Mouse (Mus musculus) urinary bladder, postnatal 10 days (tissue): ENCODE results near the gene Tcf7.

Experiments
- DNase-seq: peaks from one replicate; pipeline ENCODE4 v3.0.0; 2022; ENCODE audit warnings: low spot score

Gene Tcf7

DNA sequence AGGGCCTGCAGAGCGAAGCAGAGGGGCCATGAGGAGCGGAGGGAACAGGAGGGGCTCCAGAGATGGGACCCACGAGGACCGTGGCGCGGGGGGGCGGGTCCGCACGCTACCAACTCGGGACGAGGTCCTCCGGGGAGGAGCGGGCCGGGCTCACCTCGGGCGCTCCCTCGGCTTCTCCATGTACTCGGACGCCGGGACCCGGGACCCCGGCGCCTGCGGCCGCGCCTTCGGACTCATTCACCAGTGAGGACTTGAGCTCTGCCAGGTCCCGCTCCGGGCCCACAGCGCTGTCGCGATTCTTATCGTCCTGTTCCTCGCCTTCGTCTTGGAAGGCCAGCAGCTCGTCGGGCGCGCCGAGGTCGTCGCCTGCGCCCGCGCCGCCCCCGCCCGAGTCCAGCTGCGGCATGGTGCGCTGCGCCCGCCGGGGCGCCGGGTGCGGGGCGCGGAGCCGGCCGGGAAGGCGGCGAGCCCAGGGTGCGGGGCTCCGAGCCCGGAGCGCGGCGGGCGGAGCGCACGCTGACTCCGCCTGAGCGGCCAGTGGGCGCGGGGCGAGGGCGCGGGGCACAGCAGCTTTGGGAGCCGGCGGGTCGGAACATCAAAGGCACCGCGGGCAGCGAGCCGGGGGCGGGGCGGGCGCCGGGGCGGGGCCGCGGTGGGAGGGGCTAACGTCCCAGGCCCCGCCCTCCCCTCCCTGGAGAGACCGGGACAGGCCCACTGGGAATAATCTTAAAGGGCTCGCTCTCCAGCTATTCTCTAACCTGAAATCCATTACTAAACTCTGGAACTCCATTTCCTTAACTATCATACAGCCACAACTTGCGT lies at the start of gene Tcf7:
Tcf7 (minus strand) TSS at position 241 of the 822 bp plus-strand sequence.
- no peak for DNase-seq

DNA sequence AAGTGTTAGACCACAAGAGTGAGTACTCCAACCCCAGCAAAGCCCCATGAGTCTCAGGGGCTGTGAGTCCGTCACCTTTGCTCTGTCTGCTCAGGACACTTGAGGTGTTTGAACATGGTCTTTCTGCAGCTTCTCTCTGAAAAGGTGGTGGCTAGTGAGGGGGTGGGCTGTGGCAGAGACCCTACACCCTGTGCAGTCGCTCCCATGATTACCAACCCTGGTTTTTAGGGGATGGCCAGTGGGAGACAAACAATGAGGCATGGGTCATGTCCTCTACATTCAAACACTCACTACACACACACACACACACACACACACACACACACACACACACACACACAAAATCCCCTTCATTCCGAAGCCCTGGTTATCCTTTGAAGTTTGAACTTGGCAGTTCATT lies 44.5 kb upstream of the Tcf7 start:
- no peak for DNase-seq

DNA sequence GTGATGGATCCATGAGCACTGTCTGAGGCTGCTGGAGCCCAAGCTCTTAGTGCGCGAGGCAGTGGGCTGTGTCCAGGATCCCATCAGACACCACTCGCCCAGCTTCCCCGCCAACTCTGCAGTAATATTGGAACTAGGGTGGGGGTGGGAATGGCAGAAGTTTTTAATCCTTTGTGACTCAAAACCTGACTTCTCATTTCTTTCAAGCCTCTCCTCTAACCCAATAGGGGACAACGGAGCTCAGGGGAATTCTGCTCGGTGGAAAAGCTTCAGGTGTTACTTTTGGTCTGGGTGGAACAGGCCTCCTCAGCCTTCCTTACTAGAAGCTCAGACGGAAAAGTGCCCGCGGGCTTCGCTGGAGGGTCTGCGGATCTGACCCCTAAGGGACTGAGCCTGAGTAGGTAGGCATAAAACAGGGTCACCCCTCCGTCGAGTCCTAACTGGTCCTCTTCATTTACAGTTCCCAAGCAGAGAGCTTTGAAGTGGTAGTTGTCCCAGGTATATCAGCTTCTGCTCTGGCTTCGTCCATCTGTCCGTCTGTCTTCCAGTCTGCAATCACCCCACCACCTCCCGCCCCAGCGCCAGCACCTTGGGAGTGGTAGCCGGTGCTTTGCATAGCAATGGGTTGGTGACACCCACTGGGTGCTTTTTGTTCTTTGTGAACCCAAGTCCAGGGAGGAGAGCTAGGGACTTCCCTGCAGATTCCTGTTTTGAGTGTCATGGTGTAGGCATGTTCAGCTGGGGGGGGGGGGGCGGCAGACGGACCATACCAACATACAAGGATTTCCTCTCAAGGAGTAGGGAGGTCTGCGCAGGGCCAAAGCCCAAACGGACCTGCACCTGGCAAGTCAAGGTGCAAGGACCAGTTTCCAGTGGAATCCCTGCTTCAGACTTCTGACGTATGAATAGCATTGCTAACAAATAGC lies 41.9 kb upstream of the Tcf7 start:
- DNase-seq: no peak

DNA sequence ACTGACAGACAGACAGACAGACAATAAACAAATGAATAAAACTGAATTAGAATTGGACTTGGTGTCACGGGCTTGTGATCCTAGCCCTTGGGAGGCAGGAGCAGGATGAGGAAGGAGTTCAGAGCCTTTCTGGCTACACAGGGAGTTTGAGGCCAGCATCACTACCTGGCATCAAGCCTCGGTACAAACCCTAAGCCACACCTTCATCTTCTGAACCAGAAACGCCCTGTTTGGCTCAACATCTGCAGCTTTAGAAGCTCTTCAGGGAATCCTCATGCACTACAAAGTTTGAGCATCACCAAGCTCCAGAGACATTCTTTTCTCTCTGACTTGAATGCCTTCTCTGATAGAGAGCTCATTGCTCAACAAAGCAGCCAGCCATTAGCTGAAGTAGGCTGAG lies 38.7 kb upstream of the Tcf7 start:
- DNase-seq: no peak

DNA sequence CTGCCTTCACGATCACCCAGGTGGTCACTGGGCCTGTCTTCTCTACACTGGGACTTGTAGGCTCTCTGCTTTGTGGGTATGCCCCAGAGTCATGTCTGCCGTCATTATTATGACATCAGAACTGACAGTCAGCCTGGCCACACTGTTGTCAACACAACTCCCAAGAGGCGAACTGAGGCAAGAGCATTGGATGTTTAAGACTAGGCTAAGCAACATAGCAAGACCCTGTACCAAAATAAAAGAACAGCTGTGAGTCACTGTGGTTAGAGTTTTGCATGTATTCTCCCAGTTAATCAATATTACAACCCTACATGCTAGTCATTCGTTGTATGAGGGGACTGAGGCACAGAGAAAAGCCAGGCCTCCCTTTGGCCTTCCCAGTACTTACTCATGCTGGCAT lies 37.7 kb upstream of the Tcf7 start:
- no peak for DNase-seq

DNA sequence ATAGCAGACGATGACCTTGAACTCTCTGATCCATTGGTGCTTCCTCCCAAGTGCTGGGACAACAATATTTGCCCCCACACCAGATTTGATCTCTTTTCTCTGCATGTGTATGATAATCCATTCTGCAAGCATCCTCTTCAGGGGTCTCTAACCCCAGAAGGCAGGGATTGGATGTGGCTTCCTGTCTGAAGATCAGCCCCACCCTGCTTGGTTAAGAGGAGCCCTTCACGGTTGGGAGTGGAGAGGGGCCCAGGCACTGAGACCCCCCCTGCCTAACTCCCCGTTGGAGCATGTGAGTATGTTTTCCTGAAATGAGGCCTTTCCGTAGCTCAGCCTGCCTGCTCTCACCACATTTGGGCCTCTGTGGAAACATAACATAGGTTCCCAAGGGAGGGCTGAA lies 36.9 kb upstream of the Tcf7 start:
- DNase-seq: no peak

DNA sequence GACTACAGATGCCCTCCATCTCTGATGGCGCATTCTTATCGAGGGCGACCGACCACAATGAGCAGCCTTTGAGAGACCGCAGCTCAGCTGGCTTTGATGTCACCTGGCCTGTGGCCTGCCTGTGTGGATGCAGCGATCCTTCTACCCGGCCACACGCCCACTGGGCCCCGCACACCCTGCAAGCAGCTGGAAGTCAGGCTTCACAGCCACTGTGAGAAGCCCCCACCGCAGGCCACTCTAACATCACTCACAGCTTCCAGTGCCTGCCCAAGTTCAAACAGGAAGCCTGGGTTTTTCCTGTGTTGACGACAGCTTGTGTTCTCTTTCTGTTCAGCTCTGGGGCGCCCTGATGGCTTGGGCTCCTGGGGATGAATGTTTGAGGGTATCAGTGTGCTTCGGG lies 35.6 kb upstream of the Tcf7 start:
- no peak for DNase-seq

DNA sequence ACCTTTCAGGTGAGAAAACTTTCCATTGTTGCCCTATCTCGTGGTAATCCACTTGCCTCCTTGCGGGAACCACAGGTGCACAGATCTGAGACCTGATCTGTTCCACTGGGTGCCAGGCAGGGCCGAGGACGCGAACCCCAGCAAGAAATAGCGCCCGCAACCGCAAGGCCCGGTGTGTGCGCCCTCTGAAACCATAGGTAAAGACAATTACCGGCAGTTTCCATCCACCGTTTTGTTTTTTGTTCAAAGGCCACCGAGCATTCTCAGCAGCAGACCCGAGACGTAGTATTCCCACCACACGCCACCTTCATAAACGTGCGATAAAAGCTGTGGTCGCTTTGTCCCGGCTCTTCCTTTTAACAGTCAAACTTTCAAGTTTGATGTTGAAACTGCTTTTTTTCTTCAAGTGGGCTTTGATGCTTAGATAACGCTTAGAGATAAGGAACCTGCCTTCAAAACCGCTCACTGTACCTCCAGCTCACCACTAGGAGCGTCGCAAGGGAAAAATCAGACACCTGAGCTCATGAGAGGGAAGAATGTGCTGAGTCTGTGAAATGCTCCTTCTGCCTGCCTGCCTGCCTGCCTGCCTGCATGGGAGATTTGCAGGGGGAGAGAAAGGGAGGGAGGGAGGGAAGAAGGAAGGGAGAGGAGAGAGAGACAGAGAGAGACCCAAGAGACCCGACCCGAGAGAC lies 31.4 kb upstream of the Tcf7 start:
- no peak for DNase-seq

DNA sequence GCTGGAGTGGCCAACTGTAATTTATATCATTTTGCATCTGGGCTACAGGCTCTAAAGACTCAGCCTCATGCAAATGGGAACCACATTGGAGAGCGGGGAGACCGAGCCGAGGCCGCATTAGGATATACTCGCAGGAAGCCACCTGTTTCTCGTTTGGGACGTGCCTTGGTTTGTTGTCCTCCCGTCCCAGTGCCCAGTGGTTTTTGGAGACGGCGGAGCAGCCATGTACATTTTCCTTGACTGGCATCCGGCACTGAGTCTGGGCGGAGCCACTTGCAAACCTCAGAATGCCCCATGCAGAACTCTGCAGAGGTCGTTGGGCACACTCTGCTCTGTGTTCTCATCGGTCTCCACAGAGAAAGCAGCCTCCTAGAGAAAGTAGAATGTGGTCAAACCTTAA lies 27.9 kb upstream of the Tcf7 start:
- DNase-seq: no peak

DNA sequence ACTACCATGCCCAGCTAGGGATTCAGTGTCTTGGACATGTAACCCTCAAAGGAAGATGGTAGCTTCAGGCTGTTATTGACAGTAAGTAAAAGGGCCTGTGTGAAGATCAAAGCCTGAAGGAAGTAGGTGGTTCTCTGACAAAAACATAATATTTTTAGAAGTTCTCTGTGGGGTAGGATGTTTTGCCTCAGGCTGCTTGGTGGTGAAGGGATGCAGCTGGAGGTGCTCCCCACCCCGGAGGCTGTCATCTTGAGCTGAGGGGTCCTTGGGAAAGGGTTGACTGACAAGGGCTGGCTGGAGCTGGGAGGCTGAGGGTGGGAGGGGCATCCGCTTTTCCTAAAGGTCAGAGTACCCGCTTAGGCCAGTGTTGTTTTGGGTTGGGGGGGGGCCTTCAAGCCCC lies 26.7 kb upstream of the Tcf7 start:
- DNase-seq: no peak

DNA sequence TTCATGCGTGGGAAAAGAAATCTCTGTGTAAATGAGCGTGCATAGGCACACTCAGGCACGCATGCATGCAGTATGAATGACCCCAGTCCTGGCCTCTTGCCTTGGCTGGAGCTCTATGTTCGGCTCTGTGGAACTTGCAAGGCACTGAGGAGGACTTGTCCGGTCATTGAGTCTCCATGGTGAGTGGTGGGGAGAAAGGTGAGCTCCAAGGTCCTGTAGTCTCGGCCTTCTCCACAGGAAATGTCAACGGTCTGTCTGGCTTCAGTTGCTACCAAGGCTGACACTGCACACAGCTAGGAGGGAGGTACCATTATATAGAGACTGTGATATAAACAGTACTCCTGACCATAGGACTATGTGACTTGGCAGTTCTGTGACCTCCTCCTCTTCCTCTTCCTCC lies 23.6 kb upstream of the Tcf7 start:
- DNase-seq: no peak

DNA sequence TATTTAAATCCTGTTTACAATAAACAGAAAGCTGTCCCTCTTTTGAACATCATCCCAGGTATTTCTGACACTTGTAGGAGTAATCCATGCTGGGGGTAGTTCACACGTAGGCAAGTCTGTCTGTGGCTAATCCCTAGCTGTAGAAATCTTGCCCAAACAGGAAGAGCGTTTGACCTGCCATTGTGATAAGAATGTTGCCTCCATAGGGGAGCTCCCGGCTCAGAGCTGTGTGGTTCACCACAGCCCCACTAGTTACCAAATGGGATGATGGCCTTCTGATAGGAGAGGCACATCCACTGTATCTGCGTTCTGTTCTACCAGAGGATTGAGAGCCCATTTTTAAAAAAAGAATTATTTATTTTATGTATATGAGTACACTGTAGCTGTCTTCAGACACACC lies 22.5 kb upstream of the Tcf7 start:
- DNase-seq: no peak

DNA sequence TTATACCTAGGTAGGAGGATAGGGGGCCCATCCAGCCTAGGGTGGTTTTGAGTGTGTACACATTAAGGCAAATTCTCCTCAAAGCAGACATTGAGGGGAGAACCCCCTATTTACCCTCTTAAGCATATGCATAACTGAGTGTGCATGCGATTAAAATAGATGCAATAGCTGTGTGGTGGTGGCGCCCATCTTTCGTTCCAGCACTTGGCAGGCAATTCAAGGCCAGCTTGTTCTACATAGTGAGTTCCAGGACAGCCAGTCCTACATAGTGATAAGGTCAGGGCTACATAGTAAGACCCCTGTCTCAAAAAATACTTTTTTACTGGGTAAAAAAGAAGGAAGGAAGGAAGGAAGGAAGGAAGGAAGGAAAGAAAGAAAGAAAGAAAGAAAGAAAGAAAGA lies 19.9 kb upstream of the Tcf7 start:
- no peak for DNase-seq

DNA sequence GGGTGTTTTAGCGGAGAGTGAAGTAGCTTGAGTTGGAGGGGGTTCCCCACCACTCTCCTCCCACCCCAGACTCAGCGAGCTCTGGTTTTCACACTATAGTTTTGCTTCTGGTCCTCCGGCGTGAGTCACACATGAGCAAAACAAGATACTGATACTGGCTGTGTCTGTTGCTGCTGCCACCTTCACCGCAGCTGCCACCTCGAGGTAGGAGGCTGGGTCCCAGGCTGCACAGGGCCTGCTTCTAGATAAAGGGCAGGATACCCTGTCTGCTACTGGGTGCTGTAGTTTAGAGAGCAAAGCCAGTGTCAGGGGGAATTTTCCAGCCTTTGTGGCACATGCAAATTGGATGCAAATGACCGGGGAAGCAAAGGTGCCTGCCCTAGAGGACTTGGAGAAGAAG lies 16.9 kb upstream of the Tcf7 start:
- DNase-seq: no peak

DNA sequence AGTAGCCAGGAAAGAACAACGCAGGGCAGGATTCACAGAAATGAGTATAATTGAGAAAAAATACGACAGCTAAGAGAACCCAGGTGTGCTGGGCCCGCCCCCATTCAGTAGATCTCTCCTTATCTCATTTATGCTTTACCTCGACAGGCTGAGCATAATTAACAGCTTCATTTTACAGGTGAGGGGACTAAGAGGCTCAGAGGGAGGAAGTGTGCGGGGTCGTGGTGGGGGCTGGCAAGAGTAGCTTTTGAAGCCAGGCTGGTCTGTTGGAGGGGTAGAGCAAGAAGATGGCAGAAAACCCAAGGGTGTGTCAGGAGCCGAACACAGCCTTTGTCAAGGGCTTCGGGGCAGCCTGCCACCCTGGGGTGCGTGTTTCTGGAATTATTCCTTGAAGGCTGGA lies 16.1 kb upstream of the Tcf7 start:
- no peak for DNase-seq

DNA sequence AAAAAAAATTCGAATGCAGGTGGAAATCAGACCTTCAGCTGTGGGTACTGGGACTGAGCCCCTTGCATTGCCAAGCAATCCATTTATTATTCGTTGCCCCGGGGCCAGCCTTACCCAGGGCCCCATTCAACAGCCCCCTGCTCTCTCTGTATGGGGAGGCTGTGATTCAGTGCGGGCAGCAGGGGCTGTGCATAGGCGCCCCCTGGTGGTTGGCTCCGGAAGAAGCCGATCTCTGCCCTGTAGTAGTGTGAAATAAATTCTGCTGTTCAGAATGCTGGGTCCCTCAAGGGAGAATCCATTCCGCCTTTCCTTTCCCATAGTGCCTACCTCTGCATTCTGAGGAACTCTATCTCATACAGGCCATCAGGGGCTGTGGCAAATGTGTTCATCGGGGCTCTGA lies 14.5 kb upstream of the Tcf7 start:
- no peak for DNase-seq

DNA sequence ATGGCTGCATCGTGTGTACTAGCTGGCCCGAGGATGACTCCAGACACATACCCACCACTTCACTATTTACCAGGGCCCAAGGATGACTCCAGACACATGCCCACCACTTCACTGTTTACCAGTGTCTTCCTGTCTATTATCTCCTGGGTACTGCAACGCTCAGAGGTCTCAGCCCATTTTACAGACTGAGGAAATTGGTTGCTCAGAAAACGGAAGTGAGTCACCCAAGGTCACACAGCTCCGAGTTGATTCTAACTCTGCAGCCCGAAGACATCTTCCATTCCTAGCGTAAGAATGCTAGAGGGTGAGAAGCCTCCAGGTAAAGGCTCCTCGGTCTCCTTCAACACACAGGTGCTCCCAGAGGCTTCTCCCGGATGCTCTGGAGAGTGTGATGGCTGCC lies 11.3 kb upstream of the Tcf7 start:
- no peak for DNase-seq

DNA sequence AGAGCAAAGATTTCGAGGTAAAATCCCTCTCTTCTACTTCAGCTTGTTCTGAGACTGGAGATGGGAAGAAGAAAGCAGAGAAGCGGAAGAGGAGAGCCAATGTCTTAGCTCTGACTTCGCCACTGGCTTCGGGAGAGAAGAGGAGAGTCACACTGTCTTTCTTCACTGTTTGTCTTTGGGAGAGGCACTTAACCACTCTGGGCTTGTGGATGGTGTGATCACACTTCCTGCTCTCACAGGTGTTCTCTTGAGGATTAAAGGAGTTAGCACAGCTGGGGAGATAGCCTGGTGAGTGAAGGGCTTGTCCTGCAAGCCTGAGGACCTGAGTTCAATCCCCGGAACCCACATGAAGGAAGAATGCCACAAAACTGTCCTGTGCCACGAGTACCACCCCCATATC lies 10.1 kb upstream of the Tcf7 start:
- DNase-seq: no peak

DNA sequence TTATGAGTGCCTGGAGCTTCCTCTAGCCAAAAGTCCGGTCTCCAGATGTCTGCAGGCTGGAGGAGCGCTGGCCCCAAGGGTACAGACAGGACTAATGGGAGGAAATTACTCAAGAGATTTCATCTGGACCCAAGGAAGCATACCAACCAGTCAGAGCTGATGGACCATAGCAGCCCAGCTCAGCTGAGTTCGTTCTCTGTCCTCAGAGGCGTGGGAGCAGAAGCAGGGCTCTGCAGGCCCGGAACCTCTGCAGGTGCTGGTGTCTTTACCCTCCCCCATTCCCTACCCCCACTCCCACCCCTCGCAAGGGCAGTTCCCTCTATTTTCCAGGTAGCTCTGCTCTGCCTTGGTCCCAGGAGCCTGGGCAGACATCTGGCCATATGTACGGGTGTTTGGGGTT lies 9.5 kb upstream of the Tcf7 start:
- no peak for DNase-seq

DNA sequence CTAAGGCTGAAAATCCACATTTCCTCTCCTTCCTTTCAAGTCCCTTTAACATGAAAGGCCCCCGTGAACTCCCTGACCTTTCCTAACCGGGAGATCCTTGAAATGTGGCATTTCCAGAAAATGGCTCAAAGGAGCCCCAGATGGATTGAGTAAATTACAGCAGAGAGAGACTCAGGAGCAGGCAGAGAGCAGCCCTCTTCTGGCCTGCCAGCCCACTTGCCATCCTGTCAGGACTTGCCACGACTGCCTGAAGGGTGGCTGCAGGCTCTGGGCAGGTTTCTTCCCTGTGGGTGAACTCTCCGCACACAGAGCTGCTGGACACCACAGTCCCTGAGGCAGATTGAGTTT lies 4.1 kb upstream of the Tcf7 start:
- no peak for DNase-seq

DNA sequence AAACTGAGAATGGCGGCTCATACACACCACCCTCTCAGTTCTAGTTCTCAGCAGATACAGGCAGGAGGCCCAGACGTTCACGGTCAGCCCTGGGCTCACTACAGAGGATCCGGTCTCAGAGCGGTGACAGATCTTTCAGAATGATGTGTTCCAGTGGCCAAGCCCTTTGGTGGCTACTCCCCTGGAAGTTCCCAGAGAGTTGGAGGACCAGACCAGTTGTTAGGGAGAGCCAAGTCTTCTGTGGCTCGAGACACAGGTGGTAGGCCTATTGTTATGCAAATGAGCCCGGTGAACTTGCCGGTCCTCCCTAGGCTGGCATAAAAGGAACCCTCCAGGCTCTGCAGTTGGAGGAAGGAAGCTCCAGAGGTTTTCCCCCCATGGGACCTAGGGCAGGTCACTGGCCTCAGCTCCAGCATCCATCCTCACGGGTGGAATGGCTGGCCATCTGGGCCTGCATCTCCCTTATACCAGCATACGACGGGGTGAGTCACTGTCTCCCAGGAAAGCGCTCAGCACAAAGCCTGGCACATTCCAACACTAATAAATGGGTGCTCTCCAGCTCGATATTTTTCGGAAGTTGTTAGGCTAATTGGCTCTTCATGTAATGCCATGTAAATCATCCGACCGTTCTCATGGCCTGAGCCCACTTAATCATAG lies 3.6 kb upstream of the Tcf7 start:
- no peak for DNase-seq
